Mouse (Mus musculus): ENCODE data around the gene Btg1-ps2. TPM values are rescaled to one million over a fixed set of nuclear protein-coding genes. Genes with fewer than 3 reads are reported as not detected.
A peak's percentile ranks its signal among the peaks of the same experiment; 100 is the strongest.
"Not testable (repeated sequence)": the region's sequence is repeated elsewhere in the genome, so short reads cannot be mapped to it uniquely, and the experiment has no call there.

Gene Btg1-ps2
- polyA plus RNA-seq (2014; fragmentation: Nextera tagmentation; extraction: Ambion mirVana) = not detected in 2 replicates

DNA sequence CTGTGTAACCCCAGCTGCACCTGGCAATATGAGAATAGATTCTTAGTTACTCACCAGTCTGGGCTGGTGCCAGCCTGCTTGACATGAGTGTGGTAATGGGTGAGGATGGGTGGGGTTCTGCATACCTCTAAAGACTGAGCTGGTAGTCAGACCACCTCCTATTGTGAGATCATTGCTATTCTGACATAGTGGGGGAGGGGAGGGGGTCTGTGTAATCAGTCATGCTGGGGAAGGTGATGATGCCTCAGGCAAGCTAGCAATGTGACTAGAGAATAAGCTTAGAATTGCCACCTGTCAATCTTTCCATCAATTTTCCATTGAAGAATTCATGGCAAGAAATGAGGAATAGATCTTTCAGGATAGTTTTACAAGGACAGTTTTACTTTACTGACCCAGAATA, at the start of gene Btg1-ps2:
TSS of gene Btg1-ps2 (minus strand) at position 101 of the 400 bp plus-strand sequence.
- H3K9me3 ChIP-seq (ENCODE audit: control insufficient read depth, low read length); H3K36me3 ChIP-seq (ENCODE audit: control insufficient read depth, insufficient read depth, low read length); H3K4me1 ChIP-seq (ENCODE audit: control insufficient read depth, insufficient read depth, low read length); H3K4me3 ChIP-seq (ENCODE audit: low read depth, low read length); H3K27me3 ChIP-seq (ENCODE audit: control insufficient read depth, insufficient read depth, low read length); ATAC-seq (ENCODE audit: low read depth); H3K9ac ChIP-seq (replicated peaks; ENCODE audit: low read depth, low read length); H3K4me2 ChIP-seq (ENCODE audit: low read depth, low read length); H3K27ac ChIP-seq (ENCODE audit: low read depth, low read length): not testable (repeated sequence)

- Histone ChIP-seq H3K27ac (ENCODE audit: low read depth, low read length) (no peak within 1 kb of the TSS), H3K4me3 (ENCODE audit: low read depth, low read length) (no peak within 1 kb of the TSS), H3K27me3 (ENCODE audit: control insufficient read depth, insufficient read depth, low read length) (no peaks in the 10 kb centered on the region), H3K9me3 (ENCODE audit: control insufficient read depth, low read length) (no peaks in the 10 kb centered on the region), H3K36me3 (ENCODE audit: control insufficient read depth, insufficient read depth, low read length) (no peaks in the 10 kb centered on the region), H3K9ac (replicated peaks; ENCODE audit: low read depth, low read length) (no peak within 1 kb of the TSS), H3K4me1 (ENCODE audit: control insufficient read depth, insufficient read depth, low read length) (no peaks in the 10 kb centered on the region), H3K4me2 (ENCODE audit: low read depth, low read length) (no peak within 1 kb of the TSS)
- ATAC-seq (ENCODE audit: low read depth) = no peak
- WGBS = 88% methylated on average over 9 of the region's 9 CpGs
Measured at GRCm38 (mm10) chrX:38085041-38085440, 42.1 kb upstream of the Btg1-ps2 start, which contains the start of gene Rhox11. Rhox11 (minus strand) TSS chrX:38085141.

DNA sequence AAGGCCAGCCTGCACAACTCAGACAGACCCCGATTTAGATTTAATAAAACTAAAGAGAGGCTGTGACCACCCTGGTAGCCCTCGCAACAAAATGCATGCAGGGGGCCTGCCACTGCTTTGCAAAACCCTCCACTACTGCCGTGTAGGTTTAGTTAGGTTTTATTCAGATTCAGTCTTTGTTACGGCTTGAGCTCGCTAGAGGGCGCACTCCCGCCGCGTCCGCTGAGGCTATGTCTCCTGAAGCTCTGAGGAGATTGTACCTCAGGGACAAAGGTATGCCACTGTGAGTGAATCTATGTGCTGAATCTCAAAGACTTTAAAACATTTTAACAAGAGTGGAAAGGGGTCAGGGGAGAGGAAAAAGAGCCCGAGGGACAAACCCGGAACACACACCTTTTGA, 41.3 kb upstream of the Btg1-ps2 start:
- no peak overlapping the region for H3K4me2 ChIP-seq (ENCODE audit: low read depth, low read length)
- no peaks in the 10 kb centered on the region for H3K27me3 ChIP-seq (ENCODE audit: control insufficient read depth, insufficient read depth, low read length)
- H3K27ac ChIP-seq (ENCODE audit: low read depth, low read length) = no peak overlapping the region
- H3K4me1 ChIP-seq (ENCODE audit: control insufficient read depth, insufficient read depth, low read length) = no peaks in the 10 kb centered on the region
- no peak overlapping the region for H3K4me3 ChIP-seq (ENCODE audit: low read depth, low read length)
- no peaks in the 10 kb centered on the region for H3K9me3 ChIP-seq (ENCODE audit: control insufficient read depth, low read length)
- H3K9ac ChIP-seq (replicated peaks; ENCODE audit: low read depth, low read length) = no peak overlapping the region
- 0 out of 2 replicates have a peak, but pooled peaks have one; percentile 38 for ATAC-seq (ENCODE audit: low read depth)
- 14% methylated on average over 12 of the region's 12 CpGs for WGBS
- H3K36me3 ChIP-seq (ENCODE audit: control insufficient read depth, insufficient read depth, low read length) = no peaks in the 10 kb centered on the region

DNA sequence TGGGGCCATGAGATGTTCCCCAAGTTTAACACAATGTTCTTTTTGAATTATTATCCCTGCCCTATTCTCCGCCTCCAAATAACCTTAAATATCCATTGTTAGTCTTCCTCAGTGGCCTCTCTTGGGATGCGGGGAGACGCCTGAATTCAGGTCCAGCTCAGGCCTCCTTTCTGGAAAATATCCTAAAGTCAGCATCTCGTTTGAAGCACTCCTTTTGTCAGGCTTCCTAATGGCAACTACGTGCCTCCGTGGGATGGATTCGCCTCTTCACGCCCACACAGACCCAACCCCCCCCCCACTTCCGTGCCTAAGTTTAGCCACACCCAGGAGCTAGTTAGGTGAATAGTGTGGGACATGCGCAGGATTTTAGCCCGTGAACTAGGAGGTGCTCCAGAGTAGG, 23.3 kb upstream of the Btg1-ps2 start, which contains the start of gene Rhox10:
TSS of gene Rhox10 (plus strand) at position 301 of the 400 bp plus-strand sequence.
- no peak for ATAC-seq (ENCODE audit: low read depth)
- H3K36me3 ChIP-seq (ENCODE audit: control insufficient read depth, insufficient read depth, low read length) = no peaks in the 10 kb centered on the region
- 87% methylated on average over 11 of the region's 11 CpGs for WGBS

DNA sequence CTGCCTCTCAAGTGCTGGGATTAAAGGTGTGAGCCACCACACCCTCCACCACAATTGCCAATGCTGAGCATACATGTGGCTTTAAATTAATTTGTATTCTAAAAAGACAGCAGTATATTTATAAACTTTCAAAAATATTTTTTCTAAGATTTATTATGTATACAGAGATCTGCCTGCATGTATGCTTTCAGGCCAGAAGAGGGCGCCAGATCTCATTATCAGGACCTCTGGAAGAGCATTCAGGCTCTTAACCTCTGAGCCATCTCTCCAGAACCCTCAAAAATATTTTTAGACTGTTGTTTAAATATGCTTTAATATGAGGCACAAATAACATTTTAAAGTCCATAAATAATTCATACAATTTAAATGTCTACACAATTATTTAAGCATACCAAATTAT, 18.6 kb upstream of the Btg1-ps2 start:
- Histone ChIP-seq H3K9me3 (ENCODE audit: control insufficient read depth, low read length) (no peaks in the 10 kb centered on the region), H3K27ac (ENCODE audit: low read depth, low read length) (no peak overlapping the region), H3K4me3 (ENCODE audit: low read depth, low read length) (no peak overlapping the region), H3K4me2 (ENCODE audit: low read depth, low read length) (no peak overlapping the region), H3K4me1 (ENCODE audit: control insufficient read depth, insufficient read depth, low read length) (no peaks in the 10 kb centered on the region), H3K36me3 (ENCODE audit: control insufficient read depth, insufficient read depth, low read length) (no peaks in the 10 kb centered on the region), H3K27me3 (ENCODE audit: control insufficient read depth, insufficient read depth, low read length) (no peaks in the 10 kb centered on the region), H3K9ac (replicated peaks; ENCODE audit: low read depth, low read length) (no peak overlapping the region)
- 0% methylated on average over 1 of the region's 1 CpGs for WGBS
- ATAC-seq (ENCODE audit: low read depth) = no peak

More for the DNA sequence above, 23.3 kb upstream of the Btg1-ps2 start, which contains the start of gene Rhox10:
- Histone ChIP-seq H3K9me3 (ENCODE audit: control insufficient read depth, low read length) (no peaks in the 10 kb centered on the region), H3K4me2 (ENCODE audit: low read depth, low read length) (no peak within 1 kb of the TSS), H3K9ac (replicated peaks; ENCODE audit: low read depth, low read length) (no peak within 1 kb of the TSS), H3K27ac (ENCODE audit: low read depth, low read length) (no peak within 1 kb of the TSS), H3K27me3 (ENCODE audit: control insufficient read depth, insufficient read depth, low read length) (no peaks in the 10 kb centered on the region), H3K4me3 (ENCODE audit: low read depth, low read length) (no peak within 1 kb of the TSS), H3K4me1 (ENCODE audit: control insufficient read depth, insufficient read depth, low read length) (no peaks in the 10 kb centered on the region)

GRCm38 (mm10) chrX:38039666-38040065, 3.2 kb downstream of the Btg1-ps2 start:
- no peaks in the 10 kb centered on the region for H3K27me3 ChIP-seq (ENCODE audit: control insufficient read depth, insufficient read depth, low read length)
- H3K4me3 ChIP-seq (ENCODE audit: low read depth, low read length) = no peak overlapping the region
- no peak for ATAC-seq (ENCODE audit: low read depth)
- no peaks in the 10 kb centered on the region for H3K36me3 ChIP-seq (ENCODE audit: control insufficient read depth, insufficient read depth, low read length)
- H3K4me1 ChIP-seq (ENCODE audit: control insufficient read depth, insufficient read depth, low read length) = no peaks in the 10 kb centered on the region
- no peak overlapping the region for H3K4me2 ChIP-seq (ENCODE audit: low read depth, low read length)
- no peaks in the 10 kb centered on the region for H3K9me3 ChIP-seq (ENCODE audit: control insufficient read depth, low read length)
- no peak overlapping the region for H3K9ac ChIP-seq (replicated peaks; ENCODE audit: low read depth, low read length)
- H3K27ac ChIP-seq (ENCODE audit: low read depth, low read length) = no peak overlapping the region
- WGBS = 98% methylated on average over 5 of the region's 5 CpGs

DNA sequence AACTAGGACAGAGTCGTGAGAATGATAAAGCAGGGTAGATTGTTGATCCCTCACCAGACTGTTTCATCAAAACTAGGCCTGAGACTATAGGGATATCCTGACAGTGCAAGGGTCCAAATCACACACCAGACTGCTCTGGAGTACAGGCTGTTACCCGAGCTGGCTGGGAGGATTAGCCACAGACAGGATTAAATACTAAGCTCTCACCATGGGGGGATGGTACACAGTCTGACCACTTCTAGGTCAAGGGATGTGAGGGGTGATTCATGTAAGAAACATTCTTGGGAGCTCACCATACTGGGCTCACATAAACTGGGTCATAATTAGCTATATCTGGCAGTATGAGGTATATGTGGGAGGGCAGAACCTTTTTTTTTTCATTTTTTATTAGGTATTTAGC, 9.1 kb downstream of the Btg1-ps2 start:
- no peak for ATAC-seq (ENCODE audit: low read depth)
- 85% methylated on average over 2 of the region's 2 CpGs for WGBS
- H3K4me1 ChIP-seq (ENCODE audit: control insufficient read depth, insufficient read depth, low read length) = no peaks in the 10 kb centered on the region

DNA sequence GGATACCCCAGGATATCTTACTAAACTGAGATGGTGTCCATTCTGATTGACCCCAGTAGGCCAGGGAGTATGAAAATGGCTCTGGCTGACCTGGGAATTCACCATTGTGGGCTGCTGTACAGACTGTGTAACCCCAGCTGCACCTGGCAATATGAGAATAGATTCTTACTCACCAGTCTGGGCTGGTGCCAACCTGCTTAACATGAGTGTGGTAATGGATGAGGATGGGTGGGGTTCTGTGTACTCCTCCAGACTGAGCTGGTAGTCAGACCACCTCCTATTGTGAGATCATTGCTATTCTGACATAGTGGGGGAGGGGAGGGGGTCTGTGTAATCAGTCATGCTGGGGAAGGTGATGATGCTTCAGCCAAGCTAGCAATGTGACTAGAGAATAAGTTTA, 24.3 kb downstream of the Btg1-ps2 start, which contains the start of gene Btg1-ps1:
TSS of gene Btg1-ps1 (minus strand) at position 219 of the 400 bp plus-strand sequence.
- H3K36me3 ChIP-seq (ENCODE audit: control insufficient read depth, insufficient read depth, low read length); H3K27ac ChIP-seq (ENCODE audit: low read depth, low read length); ATAC-seq (ENCODE audit: low read depth); H3K9ac ChIP-seq (replicated peaks; ENCODE audit: low read depth, low read length); H3K4me1 ChIP-seq (ENCODE audit: control insufficient read depth, insufficient read depth, low read length); H3K4me2 ChIP-seq (ENCODE audit: low read depth, low read length); H3K27me3 ChIP-seq (ENCODE audit: control insufficient read depth, insufficient read depth, low read length); H3K9me3 ChIP-seq (ENCODE audit: control insufficient read depth, low read length); H3K4me3 ChIP-seq (ENCODE audit: low read depth, low read length): not testable (repeated sequence)

More for the DNA sequence above, 9.1 kb downstream of the Btg1-ps2 start:
- Histone ChIP-seq H3K4me3 (ENCODE audit: low read depth, low read length) (no peak overlapping the region), H3K27ac (ENCODE audit: low read depth, low read length) (no peak overlapping the region), H3K4me2 (ENCODE audit: low read depth, low read length) (no peak overlapping the region), H3K9me3 (ENCODE audit: control insufficient read depth, low read length) (no peaks in the 10 kb centered on the region), H3K36me3 (ENCODE audit: control insufficient read depth, insufficient read depth, low read length) (no peaks in the 10 kb centered on the region), H3K27me3 (ENCODE audit: control insufficient read depth, insufficient read depth, low read length) (no peaks in the 10 kb centered on the region), H3K9ac (replicated peaks; ENCODE audit: low read depth, low read length) (no peak overlapping the region)

GRCm38 (mm10) chrX:38008756-38009155, 34.2 kb downstream of the Btg1-ps2 start:
- 78% methylated on average over 2 of the region's 2 CpGs for WGBS
- Histone ChIP-seq H3K9me3 (ENCODE audit: control insufficient read depth, low read length) (no peaks in the 10 kb centered on the region), H3K27me3 (ENCODE audit: control insufficient read depth, insufficient read depth, low read length) (no peaks in the 10 kb centered on the region), H3K36me3 (ENCODE audit: control insufficient read depth, insufficient read depth, low read length) (no peaks in the 10 kb centered on the region), H3K9ac (replicated peaks; ENCODE audit: low read depth, low read length) (no peak overlapping the region), H3K4me3 (ENCODE audit: low read depth, low read length) (no peak overlapping the region), H3K4me2 (ENCODE audit: low read depth, low read length) (no peak overlapping the region), H3K27ac (ENCODE audit: low read depth, low read length) (no peak overlapping the region), H3K4me1 (ENCODE audit: control insufficient read depth, insufficient read depth, low read length) (no peaks in the 10 kb centered on the region)
- ATAC-seq (ENCODE audit: low read depth) = no peak

Data from neural tube, embryonic 14.5 days (tissue).